Mouse (Mus musculus) erythroblast, embryonic 14.5 days (primary cell): ENCODE data around the gene Dusp15.

Experiments used
- GATA1 ChIP-seq: IDR thresholded peaks from 2 replicates; pipeline ENCODE4 v1.6.1; 2012; ENCODE audit warnings: low read length, inconsistent platforms, mixed read lengths
- TAL1 ChIP-seq: IDR thresholded peaks from 3 replicates; pipeline ENCODE4 v1.6.1; 2012; ENCODE audit warnings: low read length, inconsistent platforms, mixed read lengths

- no peak for TF ChIP-seq GATA1
- no peak for TF ChIP-seq TAL1
These were observed 45.5 kb upstream of the Dusp15 start for GRCm38 (mm10) chr2:152997046-152997445.
